Mouse (Mus musculus): ENCODE data around the gene Gmeb1. TPM values are rescaled to one million over a fixed set of nuclear protein-coding genes. Genes with fewer than 3 reads are reported as not detected.

Gene Gmeb1
- polyA plus RNA-seq, 1 experiment: 16.9 TPM

DNA sequence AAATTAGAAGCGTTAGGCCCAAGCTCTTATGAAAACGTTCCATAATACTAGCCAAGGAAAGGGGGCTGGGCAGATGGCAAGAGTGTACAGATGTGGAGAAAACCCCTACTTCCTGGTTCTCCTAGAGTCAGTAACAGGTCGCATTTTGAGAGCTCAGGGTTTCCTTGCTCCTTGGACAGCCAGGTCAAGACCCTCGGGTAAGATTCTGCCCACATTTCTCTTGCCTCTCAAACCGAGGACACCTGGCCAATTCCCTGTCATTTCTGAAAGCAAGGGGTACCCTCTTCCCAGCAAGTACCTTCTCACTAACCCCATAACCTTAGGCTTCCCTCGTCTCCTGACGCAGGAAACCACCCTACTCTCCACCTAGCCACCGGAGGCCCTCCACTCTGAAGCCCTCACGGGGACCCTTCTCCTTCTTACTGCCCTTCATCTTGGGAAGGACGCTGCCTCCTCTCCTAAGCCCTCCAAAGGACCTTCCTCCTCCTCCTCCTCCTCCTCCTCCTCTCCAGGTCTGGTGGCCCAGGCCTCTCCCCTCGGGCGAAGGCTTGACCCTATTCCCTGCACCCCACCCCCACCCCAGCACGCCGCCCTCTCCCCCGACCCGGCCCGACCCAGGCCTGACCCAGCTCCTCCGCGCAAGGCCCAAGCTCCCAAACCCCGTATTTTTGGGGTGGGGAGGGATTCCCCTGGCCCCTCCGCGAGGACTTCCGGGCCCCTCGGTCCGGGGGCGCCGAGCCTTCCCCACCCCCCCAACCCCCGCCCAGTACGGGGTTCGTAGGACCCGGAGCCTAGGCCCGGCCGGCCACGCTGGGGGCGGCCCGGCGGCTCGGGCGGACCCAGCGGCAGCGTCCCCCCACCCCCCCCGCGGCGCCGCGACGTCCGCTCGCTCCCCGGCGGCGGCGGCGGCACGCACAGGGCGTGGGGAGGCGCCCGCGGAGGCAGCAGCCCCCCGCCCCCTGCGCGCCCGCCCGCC is 710 bp downstream of the Gmeb1 start:
- peak; percentile 63 for DNase-seq

DNA sequence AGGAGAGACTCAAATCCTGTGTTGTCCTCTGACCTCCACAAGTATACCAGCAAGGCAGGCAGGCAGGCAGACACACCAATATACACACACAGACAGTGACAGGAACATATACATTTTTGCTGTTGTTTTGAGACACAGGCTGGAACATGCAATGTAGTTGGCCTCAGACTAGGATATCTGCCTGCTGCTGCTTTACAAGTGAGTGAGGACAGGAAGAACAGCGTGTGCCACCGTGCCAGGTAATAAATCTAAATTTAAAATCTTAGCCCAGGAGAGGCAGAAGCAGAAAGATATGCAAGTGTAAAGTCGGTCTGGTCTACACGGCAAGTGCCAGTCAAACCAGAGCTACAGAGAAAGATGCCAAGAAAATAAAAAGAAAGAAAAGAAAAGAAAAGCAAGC is 2.2 kb downstream of the Gmeb1 start:
- H3K4me3 ChIP-seq (replicated peaks; ENCODE audit: extremely low read depth, low read depth, low read length): no peak overlapping the region
- H3K4me1 ChIP-seq (ENCODE audit: control insufficient read depth, insufficient read depth, low read length): peaks cover 7% of the 10 kb centered on the region; the same call in 1 of the 2 replicates
- no peak for DNase-seq
- TF ChIP-seq CTCF (IDR thresholded peaks at IDR 0.05; ENCODE audit: insufficient read depth, low read length): no peak
- TF ChIP-seq POLR2A (IDR thresholded peaks at IDR 0.05; ENCODE audit: borderline replicate concordance, extremely low read depth, low read depth, low read length): no peak
- 42% methylated on average over 4 of the region's 4 CpGs for WGBS

More for the DNA sequence above, 710 bp downstream of the Gmeb1 start:
- no peak for TF ChIP-seq POLR2A (IDR thresholded peaks at IDR 0.05; ENCODE audit: borderline replicate concordance, extremely low read depth, low read depth, low read length)
- no peak for TF ChIP-seq CTCF (IDR thresholded peaks at IDR 0.05; ENCODE audit: insufficient read depth, low read length)
- Histone ChIP-seq H3K4me3 (replicated peaks; ENCODE audit: extremely low read depth, low read depth, low read length) (peak overlapping the region; percentile 89), H3K4me1 (ENCODE audit: control insufficient read depth, insufficient read depth, low read length) (peaks cover 7% of the 10 kb centered on the region; the same call in 1 of the 2 replicates)
- 2% methylated on average over 31 of the region's 64 CpGs for WGBS

DNA sequence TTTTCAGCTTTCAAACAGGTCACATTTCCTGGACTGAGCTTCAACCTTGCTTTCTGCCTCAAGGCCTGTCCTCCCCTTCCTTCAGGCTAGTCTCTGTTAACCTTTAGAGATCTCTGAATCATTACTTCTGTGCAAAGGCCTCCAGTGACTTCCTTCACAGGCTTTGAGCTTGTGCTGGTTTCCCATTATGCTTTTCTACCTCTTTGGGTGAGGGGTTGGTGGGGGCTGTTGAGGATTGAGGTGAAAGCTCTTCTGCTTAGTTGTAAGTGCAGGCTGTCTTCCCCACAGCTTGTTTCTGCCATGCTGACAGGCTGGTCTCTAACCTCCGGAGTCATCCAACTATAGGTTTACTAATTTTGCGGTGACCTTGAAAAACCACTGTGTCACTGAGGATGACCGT is 5.0 kb downstream of the Gmeb1 start:
- no peak for TF ChIP-seq CTCF (IDR thresholded peaks at IDR 0.05; ENCODE audit: insufficient read depth, low read length)
- TF ChIP-seq POLR2A (IDR thresholded peaks at IDR 0.05; ENCODE audit: borderline replicate concordance, extremely low read depth, low read depth, low read length): no peak
- DNase-seq: no peak
- WGBS: 91% methylated on average over 3 of the region's 3 CpGs

DNA sequence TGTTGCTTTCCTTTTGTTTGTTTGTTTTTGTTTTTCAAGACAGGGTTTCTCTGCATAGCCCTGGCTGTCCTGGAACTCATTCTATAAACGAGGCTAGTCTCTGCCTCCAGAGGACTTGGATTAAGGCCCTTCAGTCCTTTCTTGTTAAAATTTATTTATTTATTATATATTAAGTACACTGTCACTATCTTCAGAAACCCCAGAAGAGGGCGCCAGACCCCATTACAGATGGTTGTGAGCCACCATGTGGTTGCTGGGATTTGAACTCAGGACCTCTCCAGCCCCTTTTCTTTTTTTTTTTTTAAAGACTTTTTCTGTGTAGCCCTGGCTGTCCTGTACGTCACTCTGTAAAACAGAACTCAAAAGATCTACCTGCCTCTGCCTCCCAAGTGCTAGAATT is 6.4 kb downstream of the Gmeb1 start:
- Histone ChIP-seq H3K4me3 (replicated peaks; ENCODE audit: extremely low read depth, low read depth, low read length) (no peak overlapping the region), H3K4me1 (ENCODE audit: control insufficient read depth, insufficient read depth, low read length) (peaks cover 4% of the 10 kb centered on the region; the same call in 1 of the 2 replicates)
- no peak for DNase-seq
- no peak for TF ChIP-seq POLR2A (IDR thresholded peaks at IDR 0.05; ENCODE audit: borderline replicate concordance, extremely low read depth, low read depth, low read length)
- no peak for TF ChIP-seq CTCF (IDR thresholded peaks at IDR 0.05; ENCODE audit: insufficient read depth, low read length)
- WGBS: 79% methylated on average over 3 of the region's 3 CpGs

More for the DNA sequence above, 5.0 kb downstream of the Gmeb1 start:
- no peak overlapping the region for H3K4me3 ChIP-seq (replicated peaks; ENCODE audit: extremely low read depth, low read depth, low read length)
- H3K4me1 ChIP-seq (ENCODE audit: control insufficient read depth, insufficient read depth, low read length): peaks cover 4% of the 10 kb centered on the region; the same call in 1 of the 2 replicates

DNA sequence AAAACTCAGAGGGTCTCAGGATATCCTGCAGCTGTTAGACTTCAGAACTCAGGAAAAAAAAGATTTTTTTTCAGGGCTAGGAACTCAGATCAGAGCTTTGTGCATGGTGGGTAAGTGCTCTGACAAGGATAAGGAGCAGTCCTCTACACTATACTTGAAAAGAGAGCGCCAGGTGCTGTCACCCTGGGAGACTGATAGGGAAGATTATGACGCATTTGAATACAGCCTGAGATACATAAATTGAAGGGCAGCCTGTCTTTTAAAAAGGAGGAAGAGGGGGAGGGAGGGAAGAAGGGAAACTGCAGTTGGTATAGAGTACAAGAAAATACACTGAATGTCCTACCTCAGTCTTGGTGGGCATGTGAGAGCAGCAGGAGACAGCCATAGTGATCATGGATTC is 7.8 kb downstream of the Gmeb1 start:
- Histone ChIP-seq H3K4me3 (replicated peaks; ENCODE audit: extremely low read depth, low read depth, low read length) (no peak overlapping the region), H3K4me1 (ENCODE audit: control insufficient read depth, insufficient read depth, low read length) (no peaks in the 10 kb centered on the region; the same call in 1 of the 2 replicates)
- 52% methylated on average over 2 of the region's 2 CpGs for WGBS
- no peak for TF ChIP-seq CTCF (IDR thresholded peaks at IDR 0.05; ENCODE audit: insufficient read depth, low read length)
- no peak for TF ChIP-seq POLR2A (IDR thresholded peaks at IDR 0.05; ENCODE audit: borderline replicate concordance, extremely low read depth, low read depth, low read length)
- no peak for DNase-seq

DNA sequence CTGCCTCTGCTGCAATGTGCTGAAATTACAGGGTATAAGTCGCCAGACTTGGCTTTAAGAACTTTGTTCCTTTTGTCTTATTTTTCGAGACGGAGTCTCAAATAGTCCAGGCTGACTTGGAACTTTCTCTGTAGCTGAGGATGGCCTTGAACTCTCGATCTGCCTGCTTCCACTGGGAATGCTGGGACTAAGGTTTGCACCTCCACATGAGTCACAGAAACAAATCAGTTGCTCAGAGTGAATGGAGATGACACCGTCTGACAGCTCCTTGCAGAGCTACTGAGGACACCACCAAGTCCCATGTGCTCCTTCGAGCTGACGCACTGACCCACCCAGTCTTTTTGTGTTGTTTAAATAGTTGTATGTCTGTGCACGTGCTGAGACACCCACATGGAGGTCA is 8.3 kb downstream of the Gmeb1 start:
- no peak for TF ChIP-seq CTCF (IDR thresholded peaks at IDR 0.05; ENCODE audit: insufficient read depth, low read length)
- TF ChIP-seq POLR2A (IDR thresholded peaks at IDR 0.05; ENCODE audit: borderline replicate concordance, extremely low read depth, low read depth, low read length): no peak
- no peak for DNase-seq
- Histone ChIP-seq H3K4me3 (replicated peaks; ENCODE audit: extremely low read depth, low read depth, low read length) (no peak overlapping the region), H3K4me1 (ENCODE audit: control insufficient read depth, insufficient read depth, low read length) (no peaks in the 10 kb centered on the region; the same call in 1 of the 2 replicates)
- 79% methylated on average over 8 of the region's 8 CpGs for WGBS

DNA sequence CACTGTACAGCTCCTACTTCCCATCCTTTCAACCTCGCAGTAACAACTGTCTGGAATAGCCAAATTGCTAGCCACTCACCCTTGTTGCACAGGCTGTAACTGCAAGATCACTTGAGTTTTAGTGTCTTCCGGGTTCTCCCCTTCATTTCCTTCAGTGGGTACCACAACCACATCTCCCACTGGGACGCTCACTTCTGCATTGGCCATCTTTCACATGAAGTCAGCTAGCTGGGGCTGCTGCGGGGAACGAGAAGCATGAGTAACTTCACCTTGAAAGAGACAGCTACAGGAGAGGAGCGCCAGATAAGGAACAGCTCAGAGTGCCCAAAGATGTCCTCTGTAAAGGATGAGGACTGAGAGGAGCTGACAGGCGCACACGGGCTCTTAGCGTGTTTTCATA is 9.8 kb downstream of the Gmeb1 start:
- 85% methylated on average over 9 of the region's 9 CpGs for WGBS
- no peak for DNase-seq
- Histone ChIP-seq H3K4me1 (ENCODE audit: control insufficient read depth, insufficient read depth, low read length) (peaks cover 2% of the 10 kb centered on the region; the same call in 1 of the 2 replicates), H3K4me3 (replicated peaks; ENCODE audit: extremely low read depth, low read depth, low read length) (no peak overlapping the region)
- TF ChIP-seq CTCF (IDR thresholded peaks at IDR 0.05; ENCODE audit: insufficient read depth, low read length): no peak
- no peak for TF ChIP-seq POLR2A (IDR thresholded peaks at IDR 0.05; ENCODE audit: borderline replicate concordance, extremely low read depth, low read depth, low read length)

DNA sequence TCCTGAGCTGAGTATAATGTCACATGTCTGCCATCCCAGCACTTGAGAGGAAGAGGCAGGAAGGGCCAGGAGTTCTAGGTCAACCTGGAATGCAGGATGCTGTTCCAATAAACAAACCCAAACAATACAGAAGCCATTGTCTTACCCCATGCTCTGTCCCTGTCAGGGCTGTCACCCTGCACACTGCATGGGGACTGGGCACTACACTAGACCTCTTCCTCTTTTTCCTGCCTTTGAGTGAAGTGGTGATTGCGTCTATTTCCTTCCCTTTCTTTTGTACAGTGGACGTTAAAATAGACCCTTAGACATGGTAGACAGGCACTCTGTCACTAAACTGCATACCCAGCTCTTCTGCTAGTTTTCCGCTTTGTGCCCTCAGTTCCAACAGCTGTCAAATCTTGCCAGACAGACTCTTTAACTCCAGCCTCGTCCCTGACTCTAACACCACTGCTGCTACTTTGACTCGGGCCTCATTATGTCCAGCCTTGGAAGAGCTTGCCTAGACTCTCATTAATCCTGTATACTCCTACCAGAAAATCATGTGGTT is 13.9 kb downstream of the Gmeb1 start:
- TF ChIP-seq CTCF (IDR thresholded peaks at IDR 0.05; ENCODE audit: insufficient read depth, low read length): no peak
- no peak for DNase-seq
- H3K4me3 ChIP-seq (replicated peaks; ENCODE audit: extremely low read depth, low read depth, low read length): no peak overlapping the region
- H3K4me1 ChIP-seq (ENCODE audit: control insufficient read depth, insufficient read depth, low read length): peaks cover 2% of the 10 kb centered on the region; the same call in 1 of the 2 replicates
- 45% methylated on average over 5 of the region's 5 CpGs for WGBS

DNA sequence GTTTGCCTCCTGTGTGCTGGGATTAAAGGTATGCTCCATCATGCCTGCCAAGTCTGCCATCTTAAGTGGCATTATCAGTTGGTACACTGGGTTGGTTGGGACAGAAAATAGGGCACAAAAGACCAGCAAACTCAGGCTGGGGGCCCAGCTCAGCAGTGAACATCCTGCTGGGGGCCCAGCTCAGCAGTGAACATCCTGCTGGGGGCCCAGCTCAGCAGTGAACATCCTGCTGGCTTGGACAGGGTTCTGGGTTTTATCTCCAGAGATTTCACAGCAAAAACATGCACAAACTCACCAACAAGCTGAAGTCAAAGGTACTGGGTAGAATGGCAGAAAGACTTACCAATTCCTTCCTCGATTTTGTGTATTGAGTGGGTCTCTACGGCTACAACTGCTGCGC is 15.8 kb downstream of the Gmeb1 start:
- 92% methylated on average over 3 of the region's 3 CpGs for WGBS
- no peak for TF ChIP-seq CTCF (IDR thresholded peaks at IDR 0.05; ENCODE audit: insufficient read depth, low read length)
- TF ChIP-seq POLR2A (IDR thresholded peaks at IDR 0.05; ENCODE audit: borderline replicate concordance, extremely low read depth, low read depth, low read length): no peak
- Histone ChIP-seq H3K4me1 (ENCODE audit: control insufficient read depth, insufficient read depth, low read length) (peaks cover 2% of the 10 kb centered on the region; the same call in 1 of the 2 replicates), H3K4me3 (replicated peaks; ENCODE audit: extremely low read depth, low read depth, low read length) (no peak overlapping the region)
- no peak for DNase-seq

Measured in lung, adult 2 months (tissue).